Mouse (Mus musculus) myocyte (in vitro differentiated cells): ENCODE results near the gene Gm9913. TPM values are rescaled to one million over a fixed set of nuclear protein-coding genes. Genes with fewer than 3 reads are reported as not detected.

ENCODE experiments used
- H3K27me3 ChIP-seq: one replicate; pipeline ENCODE4 v1.6.1; 2011; ENCODE audit not compliant: control insufficient read depth, insufficient read depth, insufficient read length
- H3K36me3 ChIP-seq: one replicate; pipeline ENCODE4 v1.6.1; 2011; ENCODE audit not compliant: control insufficient read depth, insufficient read depth
- H3K4me2 ChIP-seq: one replicate; pipeline ENCODE4 v1.6.1; 2011; ENCODE audit warnings: low read depth, control low read depth
- H3K4me3 ChIP-seq: one replicate; pipeline ENCODE4 v1.5.1; 2011; ENCODE audit warnings: mild to moderate bottlenecking, control low read depth, moderate library complexity
- H3K79me2 ChIP-seq: one replicate; pipeline ENCODE4 v1.6.1; 2011; ENCODE audit not compliant: control insufficient read depth, insufficient read depth
- H3ac ChIP-seq: one replicate; pipeline ENCODE4 v1.6.1; 2011; ENCODE audit not compliant: control insufficient read depth, insufficient read length
- CEBPB ChIP-seq: IDR thresholded peaks from 2 replicates; pipeline ENCODE4 v1.6.1; 2011; ENCODE audit warnings: mild to moderate bottlenecking, moderate library complexity; ENCODE audit not compliant: poor library complexity, insufficient read depth, severe bottlenecking
- E2F4 ChIP-seq: IDR thresholded peaks from one replicate; pipeline ENCODE4 v1.6.1; 2011; ENCODE audit warnings: mild to moderate bottlenecking, control low read depth, moderate library complexity; ENCODE audit not compliant: insufficient read depth
- MAX ChIP-seq: IDR thresholded peaks from one replicate; pipeline ENCODE4 v1.6.1; 2011; ENCODE audit warnings: low read depth, mild to moderate bottlenecking, control low read depth
- MYOD1 ChIP-seq, 3 experiments: IDR thresholded peaks; one replicate each; pipeline ENCODE4 v1.6.1; 2011; ENCODE audit warnings: control low read depth in 2 of 3, low read depth in 2 of 3, mild to moderate bottlenecking in 2 of 3, moderate library complexity in 1 of 3; ENCODE audit not compliant: insufficient read length in 2 of 3, control insufficient read depth in 1 of 3
- MYOG ChIP-seq, 3 experiments: IDR thresholded peaks; one replicate each; pipeline ENCODE4 v1.6.1; 2011; ENCODE audit warnings: control low read depth in 2 of 3, low read depth in 2 of 3, mild to moderate bottlenecking in 2 of 3; ENCODE audit not compliant: insufficient read length in 2 of 3, control insufficient read depth in 1 of 3, insufficient read depth in 1 of 3
- POLR2A ChIP-seq: IDR thresholded peaks from one replicate; pipeline ENCODE4 v1.6.1; 2011; ENCODE audit warnings: low read depth, mild to moderate bottlenecking, control low read depth, moderate library complexity; ENCODE audit not compliant: insufficient read length
- POLR2AphosphoS2 ChIP-seq: IDR thresholded peaks from one replicate; pipeline ENCODE4 v1.6.1; 2011; ENCODE audit warnings: low read depth, control low read depth; ENCODE audit not compliant: insufficient read length
- REST ChIP-seq: IDR thresholded peaks from one replicate; pipeline ENCODE4 v1.6.1; 2011; ENCODE audit warnings: mild to moderate bottlenecking, control low read depth, moderate library complexity; ENCODE audit not compliant: insufficient read depth, insufficient read length
- SRF ChIP-seq: IDR thresholded peaks from one replicate; pipeline ENCODE4 v1.6.1; 2011; ENCODE audit warnings: low read depth; ENCODE audit not compliant: control insufficient read depth, insufficient read length
- TCF12 ChIP-seq: IDR thresholded peaks from one replicate; pipeline ENCODE4 v1.6.1; 2011; ENCODE audit warnings: mild to moderate bottlenecking, control low read depth; ENCODE audit not compliant: poor library complexity, insufficient read depth, severe bottlenecking
- TCF3 ChIP-seq: IDR thresholded peaks from one replicate; pipeline ENCODE4 v1.6.1; 2011; ENCODE audit warnings: low read depth, control low read depth; ENCODE audit not compliant: insufficient read length
- USF1 ChIP-seq: IDR thresholded peaks from one replicate; pipeline ENCODE4 v1.6.1; 2011; ENCODE audit warnings: low read depth, mild to moderate bottlenecking, control low read depth, moderate library complexity
- polyA plus RNA-seq: library from polyadenylated mRNA; unstranded; fragments of >200 nt; fragmentation: generic; extraction: Trizol; gene quantifications from one replicate; pipeline ENCODE4 v1.2.1, GENCODE M21; 2012; ENCODE audit warnings: missing spikeins

Gm9913 gene
- polyA plus RNA-seq, 1 experiment: 0.37 TPM

GRCm38 (mm10) chr2:125484910-125485309, 20.0 kb upstream of the Gm9913 start:
- H3K36me3 ChIP-seq: peaks cover 6% of the 10 kb centered on the region
- H3ac ChIP-seq: no peak overlapping the region
- peaks cover 99% of the 10 kb centered on the region for H3K79me2 ChIP-seq
- H3K27me3 ChIP-seq: no peaks in the 10 kb centered on the region
- no peak overlapping the region for H3K4me3 ChIP-seq
- TF ChIP-seq TCF12: no peak
- peak overlapping the region; percentile 59 for H3K4me2 ChIP-seq

DNA sequence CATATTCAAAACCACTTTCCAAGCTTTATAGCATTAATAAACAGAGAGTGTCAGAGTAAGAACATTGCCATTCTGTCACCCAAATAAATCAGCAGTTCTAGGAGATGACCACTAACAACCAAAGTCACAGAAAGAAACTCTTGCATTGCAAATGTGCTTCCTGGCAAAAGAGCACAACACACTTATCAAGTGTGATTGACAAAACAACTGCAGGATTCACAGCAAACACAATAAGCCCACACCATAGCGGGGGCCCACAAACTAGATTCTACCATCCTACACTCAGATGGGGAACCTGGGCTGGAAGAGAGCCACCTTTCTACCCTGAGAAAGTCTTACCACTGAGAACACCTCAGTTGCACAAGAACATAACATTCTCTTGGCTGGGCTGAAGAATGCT, 14.9 kb upstream of the Gm9913 start:
- no peaks in the 10 kb centered on the region for H3K27me3 ChIP-seq
- H3K36me3 ChIP-seq: peaks cover 9% of the 10 kb centered on the region
- H3K4me2 ChIP-seq: no peak overlapping the region
- TF ChIP-seq E2F4: no peak
- no peak for TF ChIP-seq TCF12
- no peak overlapping the region for H3K4me3 ChIP-seq
- H3ac ChIP-seq: no peak overlapping the region
- H3K79me2 ChIP-seq: peaks cover 95% of the 10 kb centered on the region

DNA sequence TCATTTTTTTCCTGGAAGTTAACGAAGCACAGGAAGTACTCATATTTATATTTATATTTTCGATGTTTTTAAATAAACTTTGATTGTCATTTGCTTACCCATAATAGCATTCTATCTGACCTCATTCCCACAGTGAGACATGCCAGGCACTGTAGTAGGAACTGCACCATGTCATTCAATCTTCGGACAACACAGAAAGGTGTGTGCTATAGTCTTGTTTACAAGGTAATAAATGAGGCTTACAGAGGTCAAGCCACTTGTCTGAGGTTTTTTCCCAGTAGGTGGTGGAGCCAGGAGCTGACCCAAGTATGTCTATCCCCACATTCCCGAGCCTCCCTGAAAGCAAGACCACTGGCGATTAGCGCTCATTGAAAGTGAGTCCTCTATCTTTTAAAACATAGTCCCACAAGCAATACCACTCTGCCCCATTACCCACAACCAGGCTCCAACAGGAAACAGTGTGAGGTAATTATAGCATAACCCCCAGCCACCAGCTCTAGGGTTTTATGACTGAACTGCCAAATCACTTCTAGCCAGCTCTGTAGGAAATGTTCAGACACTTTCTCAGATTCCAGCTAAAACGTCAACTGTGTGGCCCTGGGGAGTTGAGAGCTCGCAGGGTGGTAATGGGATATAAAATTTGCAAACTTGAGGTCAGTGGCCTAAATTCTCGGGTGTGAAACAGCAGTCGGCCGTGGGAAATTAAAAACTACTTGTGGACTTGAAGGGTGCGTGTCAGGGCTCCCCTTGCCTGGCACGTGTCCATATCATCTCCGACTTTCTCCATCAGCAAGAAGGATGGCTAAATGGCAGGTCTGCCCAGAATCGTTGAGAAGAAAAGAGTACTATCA, 12.6 kb upstream of the Gm9913 start:
- H3K79me2 ChIP-seq: peaks cover 84% of the 10 kb centered on the region
- TF ChIP-seq POLR2AphosphoS2 (no peak), REST (no peak), MAX (no peak), SRF (no peak), USF1 (no peak), MYOG (IDR thresholded peaks at IDR 0.05; ENCODE audit: control insufficient read depth in 1 of 3, insufficient read depth in 1 of 3, insufficient read length in 2 of 3, low read depth in 2 of 3) (no peak), E2F4 (no peak), TCF3 (no peak), TCF12 (no peak), MYOD1 (IDR thresholded peaks at IDR 0.05; ENCODE audit: control insufficient read depth in 1 of 3, insufficient read length in 2 of 3, low read depth in 2 of 3) (no peak), POLR2A (no peak), CEBPB (no peak)
- H3K4me2 ChIP-seq: no peak overlapping the region
- no peak overlapping the region for H3ac ChIP-seq
- H3K27me3 ChIP-seq: no peaks in the 10 kb centered on the region
- H3K4me3 ChIP-seq: no peak overlapping the region
- H3K36me3 ChIP-seq: peaks cover 9% of the 10 kb centered on the region

GRCm38 (mm10) chr2:125494291-125494690, 10.6 kb upstream of the Gm9913 start:
- Histone ChIP-seq H3ac (no peak overlapping the region), H3K36me3 (peaks cover 9% of the 10 kb centered on the region), H3K4me2 (no peak overlapping the region), H3K27me3 (no peaks in the 10 kb centered on the region), H3K79me2 (peaks cover 84% of the 10 kb centered on the region), H3K4me3 (no peak overlapping the region)
- no peak for TF ChIP-seq TCF12
- TF ChIP-seq MAX: no peak

GRCm38 (mm10) chr2:125494831-125495812, 9.8 kb upstream of the Gm9913 start:
- H3ac ChIP-seq: no peak overlapping the region
- H3K79me2 ChIP-seq: peaks cover 83% of the 10 kb centered on the region
- TF ChIP-seq SRF: no peak
- TF ChIP-seq TCF3: no peak
- no peak for TF ChIP-seq CEBPB
- TF ChIP-seq MYOD1 (IDR thresholded peaks at IDR 0.05; ENCODE audit: control insufficient read depth in 1 of 3, insufficient read length in 2 of 3, low read depth in 2 of 3): no peak
- TF ChIP-seq MYOG (IDR thresholded peaks at IDR 0.05; ENCODE audit: control insufficient read depth in 1 of 3, insufficient read depth in 1 of 3, insufficient read length in 2 of 3, low read depth in 2 of 3): no peak
- no peak for TF ChIP-seq POLR2A
- H3K4me2 ChIP-seq: no peak overlapping the region
- H3K27me3 ChIP-seq: no peaks in the 10 kb centered on the region
- no peak overlapping the region for H3K4me3 ChIP-seq
- H3K36me3 ChIP-seq: peaks cover 9% of the 10 kb centered on the region

DNA sequence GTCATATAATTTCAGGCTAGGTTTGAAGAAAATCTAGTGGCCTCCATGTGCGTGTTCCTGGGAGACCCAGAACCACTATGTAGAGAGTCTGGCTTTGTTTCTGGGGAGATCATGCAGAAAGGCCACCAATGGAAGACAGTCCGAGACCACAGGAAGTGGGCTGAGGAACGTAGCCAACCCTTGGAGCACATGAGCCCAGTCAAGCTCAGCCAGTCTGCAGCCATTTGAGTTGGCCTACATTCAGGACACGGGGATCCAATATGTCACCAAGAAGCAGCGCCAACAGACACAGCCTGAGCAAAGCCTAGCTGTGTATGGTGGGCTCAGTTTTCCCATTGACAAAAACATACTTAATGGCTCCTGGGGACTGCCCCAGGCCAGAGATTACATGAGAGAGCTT, 8.2 kb upstream of the Gm9913 start:
- Histone ChIP-seq H3K79me2 (peaks cover 82% of the 10 kb centered on the region), H3K27me3 (no peaks in the 10 kb centered on the region), H3K4me2 (no peak overlapping the region), H3ac (no peak overlapping the region), H3K4me3 (no peak overlapping the region), H3K36me3 (peaks cover 5% of the 10 kb centered on the region)
- TF ChIP-seq MAX (no peak), MYOD1 (IDR thresholded peaks at IDR 0.05; ENCODE audit: control insufficient read depth in 1 of 3, insufficient read length in 2 of 3, low read depth in 2 of 3) (no peak), CEBPB (no peak), E2F4 (no peak), USF1 (no peak), SRF (no peak), POLR2A (no peak), TCF12 (no peak), MYOG (IDR thresholded peaks at IDR 0.05; ENCODE audit: control insufficient read depth in 1 of 3, insufficient read depth in 1 of 3, insufficient read length in 2 of 3, low read depth in 2 of 3) (no peak), POLR2AphosphoS2 (no peak), TCF3 (no peak), REST (no peak)
